ENCODE assay signal across 9 mouse cellular contexts in genomic region chr2:147877543-147877904, GRCm38 (mm10).
DNase-seq lines count a peak whose midpoint lies in the region; ATAC-seq and TF ChIP-seq lines count a peak whose summit lies in the region.
"Had no signal": no experiment of that assay in that cellular context is flagged by ENCODE, and none has a peak within 500 bp of the region (broad histone marks: within the 10 kb centered on the region; RNA-seq: fewer than 3 reads in every experiment).

No protein-coding gene starts in this region.

- no peak for TF ChIP-seq CTCF in layer of hippocampus, adult 2 months (conservative IDR thresholded peaks at IDR 0.05)

- H3K4me3 ChIP-seq in heart, embryonic 10.5 days = peak overlapping the region; percentile 55
- no peak overlapping the region for H3K4me3 ChIP-seq in ES-E14 (ENCODE audit: insufficient read depth in 1 of 2, low read depth in 1 of 2, low read length in 2 of 2, poor library complexity in 1 of 2, severe bottlenecking in 1 of 2)
- H3K4me3 ChIP-seq in hindbrain, embryonic 14.5 days (replicated peaks; ENCODE audit: low read length) = peak overlapping the region; percentile 36
- peak overlapping the region; percentile 19; the same call in 1 of the 2 replicates for H3K4me3 ChIP-seq in midbrain, embryonic 11.5 days (ENCODE audit: low read depth, low read length)
- no peak overlapping the region; the same call in 1 of the 2 replicates for H3K4me3 ChIP-seq in layer of hippocampus, adult 2 months

- no peaks in the 10 kb centered on the region for H3K9me3 ChIP-seq in heart, embryonic 10.5 days
- no peaks in the 10 kb centered on the region for H3K9me3 ChIP-seq in ES-E14 (ENCODE audit: control insufficient read depth, insufficient read depth, low read depth, low read length)
- no peaks in the 10 kb centered on the region for H3K9me3 ChIP-seq in hindbrain, embryonic 14.5 days (ENCODE audit: control insufficient read depth, low read length)
- H3K9me3 ChIP-seq in midbrain, embryonic 11.5 days (ENCODE audit: control insufficient read depth, low read length) = no peaks in the 10 kb centered on the region

- 15% methylated on average over 4 of the region's 4 CpGs for WGBS in heart, embryonic 10.5 days
- WGBS in hindbrain, embryonic 14.5 days = 5% methylated on average over 4 of the region's 4 CpGs
- 6% methylated on average over 4 of the region's 4 CpGs for WGBS in midbrain, embryonic 11.5 days

- no peak for DNase-seq in heart, embryonic 10.5 days (ENCODE audit: low spot score)
- DNase-seq in heart, postnatal 25 days (ENCODE audit: low spot score) = no peak
- peak; percentile 2 for DNase-seq in ES-E14 (ENCODE audit: low read depth, low spot score)
- DNase-seq in hindbrain, embryonic 14.5 days (ENCODE audit: low spot score) = peak; percentile 39
- no peak for DNase-seq in midbrain, embryonic 11.5 days (ENCODE audit: low spot score, missing footprints)
- no peak for DNase-seq in ovary, adult 18-20 months (ENCODE audit: low spot score)
- DNase-seq in layer of hippocampus, adult 2 months (ENCODE audit: low spot score in 2 of 2) = no peak
- DNase-seq: layer of hippocampus, postnatal 36 days had no signal

- intact Hi-C loops in heart, postnatal 25 days (cut with DNase I) = no loop called here

- H3K27ac ChIP-seq in heart, embryonic 10.5 days = no peak overlapping the region
- H3K27ac ChIP-seq in ES-E14 (ENCODE audit: insufficient read depth, low read depth, low read length, poor library complexity, severe bottlenecking) = no peak overlapping the region
- no peak overlapping the region for H3K27ac ChIP-seq in hindbrain, embryonic 14.5 days
- peak overlapping the region; percentile 31 for H3K27ac ChIP-seq in midbrain, embryonic 11.5 days (ENCODE audit: low read depth, low read length)
- H3K27ac ChIP-seq in layer of hippocampus, adult 2 months = no peak overlapping the region

- H3K36me3 ChIP-seq in heart, embryonic 10.5 days = no peaks in the 10 kb centered on the region
- no peaks in the 10 kb centered on the region for H3K36me3 ChIP-seq in ES-E14 (ENCODE audit: control insufficient read depth, insufficient read depth, low read length, poor library complexity, severe bottlenecking)
- H3K36me3 ChIP-seq in hindbrain, embryonic 14.5 days (replicated peaks; ENCODE audit: control insufficient read depth, insufficient read depth) = no peaks in the 10 kb centered on the region
- no peaks in the 10 kb centered on the region for H3K36me3 ChIP-seq in midbrain, embryonic 11.5 days (ENCODE audit: control insufficient read depth, insufficient read depth, low read length)

- no peak for ATAC-seq in hindbrain, embryonic 14.5 days (ENCODE audit: low FRiP score)
- no peak for ATAC-seq in midbrain, embryonic 11.5 days (ENCODE audit: low FRiP score)
- no peak for ATAC-seq in monocyte, adult 5-6 weeks (replicated peaks; ENCODE audit: insufficient number of reproducible peaks, low FRiP score, low TSS enrichment, poor library complexity, severe bottlenecking)

- H3K4me2 ChIP-seq in hindbrain, embryonic 14.5 days (replicated peaks) = peak overlapping the region; percentile 58
- peak overlapping the region; percentile 50 for H3K4me2 ChIP-seq in midbrain, embryonic 11.5 days

- no peak overlapping the region for H3K9ac ChIP-seq in ES-E14 (ENCODE audit: insufficient read depth, low read depth, low read length, poor library complexity, severe bottlenecking)
- H3K9ac ChIP-seq in hindbrain, embryonic 14.5 days = peak overlapping the region; percentile 51
- peak overlapping the region; percentile 21; the same call in 1 of the 2 replicates for H3K9ac ChIP-seq in midbrain, embryonic 11.5 days (ENCODE audit: low read length)

- H3K27me3 ChIP-seq in heart, embryonic 10.5 days (ENCODE audit: insufficient read depth, poor library complexity, severe bottlenecking) = peaks cover 9% of the 10 kb centered on the region; the same call in 1 of the 2 replicates
- peaks cover 77% of the 10 kb centered on the region for H3K27me3 ChIP-seq in hindbrain, embryonic 14.5 days (ENCODE audit: control insufficient read depth, insufficient read depth, low read length)
- H3K27me3 ChIP-seq in midbrain, embryonic 11.5 days (ENCODE audit: control insufficient read depth, insufficient read depth, low read length) = peaks cover 7% of the 10 kb centered on the region; the same call in 1 of the 2 replicates

- peaks cover 7% of the 10 kb centered on the region; the same call in 1 of the 2 replicates for H3K4me1 ChIP-seq in heart, embryonic 10.5 days
- no peaks in the 10 kb centered on the region for H3K4me1 ChIP-seq in ES-E14 (ENCODE audit: control insufficient read depth in 2 of 2, insufficient read depth in 2 of 2, low read length in 2 of 2, poor library complexity in 1 of 2)
- H3K4me1 ChIP-seq in hindbrain, embryonic 14.5 days (replicated peaks; ENCODE audit: control insufficient read depth, insufficient read depth, low read length) = peaks cover 9% of the 10 kb centered on the region
- H3K4me1 ChIP-seq in midbrain, embryonic 11.5 days (ENCODE audit: control insufficient read depth, insufficient read depth, low read length) = peaks cover 16% of the 10 kb centered on the region

- in situ Hi-C loops in ES-E14 (cut with MboI; ENCODE audit: low sequenced_read_pairs in 2 of 2, unreplicated experiment in 2 of 2) = no loop called here

TF ChIP-seq in ES-E14, 5 proteins besides CTCF, POLR2A, EP300 and RAD21:
- no peak for TF ChIP-seq CHD2 (IDR thresholded peaks at IDR 0.05; ENCODE audit: low read depth, low read length)
- TF ChIP-seq ZNF384 (IDR thresholded peaks at IDR 0.05; ENCODE audit: low read depth, low read length) = no peak
- no peak for TF ChIP-seq MAFK (IDR thresholded peaks at IDR 0.05; ENCODE audit: insufficient read depth, low read depth, low read length)
- no peak for TF ChIP-seq HCFC1 (IDR thresholded peaks at IDR 0.05; ENCODE audit: borderline replicate concordance, insufficient read depth, low read length)
- no peak for TF ChIP-seq ZC3H11A (IDR thresholded peaks at IDR 0.05; ENCODE audit: borderline replicate concordance, low read depth, low read length)

Comparison
In these comparisons a context has a peak if more than half of its experiments do, and no peak if none do; other contexts are left out.
1. DNase-seq: peak in ES-E14 (single experiment) and hindbrain, embryonic 14.5 days (single experiment); none in heart, embryonic 10.5 days (single experiment), heart, postnatal 25 days (single experiment), midbrain, embryonic 11.5 days (single experiment), ovary, adult 18-20 months (single experiment) and layer of hippocampus, adult 2 months (0 of 2).
2. H3K4me3 ChIP-seq: peak in heart, embryonic 10.5 days (single experiment), hindbrain, embryonic 14.5 days (single experiment) and midbrain, embryonic 11.5 days (single experiment); none in ES-E14 (0 of 2) and layer of hippocampus, adult 2 months (single experiment).